Mouse (Mus musculus): ENCODE measurements around the gene Lrit3.
A peak's percentile ranks its signal among the peaks of the same experiment; 100 is the strongest.

The Lrit3 gene

DNA sequence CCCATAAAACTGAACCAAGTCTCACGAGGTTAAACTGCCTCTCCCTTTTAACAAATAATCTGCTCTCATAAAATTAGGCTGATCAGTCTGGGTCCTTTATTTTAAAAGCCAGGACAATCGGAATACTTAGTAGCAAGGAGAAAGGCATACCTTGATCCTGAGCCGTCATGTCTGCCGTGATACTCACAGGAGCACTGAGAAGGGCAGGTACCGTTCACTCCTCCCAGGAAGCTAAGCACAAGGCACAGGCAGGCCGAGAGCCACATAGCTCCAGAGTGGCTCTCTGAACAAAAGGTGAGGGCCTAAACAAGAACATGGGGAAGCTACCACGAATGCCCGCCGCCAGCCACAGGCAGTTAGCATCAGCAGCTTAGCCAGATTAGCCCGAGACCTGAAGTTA, at the start of gene Lrit3:
Lrit3 (minus strand) TSS at position 266 of the 400 bp plus-strand sequence.
- DNase-seq (ENCODE audit: low read depth) = no peak

DNA sequence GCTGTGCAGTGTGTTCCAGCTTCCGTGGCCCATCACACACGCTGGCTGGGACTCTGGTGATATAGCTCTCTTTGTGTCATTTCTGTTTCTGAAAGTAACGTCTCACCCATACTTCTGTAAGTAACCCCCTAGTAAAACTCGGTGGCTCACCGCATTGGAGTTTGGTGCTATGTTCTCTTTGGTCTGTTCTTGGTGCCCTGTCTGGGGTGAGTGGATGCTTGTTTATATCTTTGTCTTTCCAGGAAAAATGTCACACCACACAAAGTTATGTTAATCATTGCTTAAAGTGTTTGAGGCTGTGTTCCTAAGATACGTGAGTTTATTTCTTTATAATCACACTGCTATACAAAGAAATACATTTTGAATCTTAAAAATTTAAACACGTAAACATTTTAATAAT, 43.0 kb upstream of the Lrit3 start:
- DNase-seq (ENCODE audit: low read depth) = no peak

DNA sequence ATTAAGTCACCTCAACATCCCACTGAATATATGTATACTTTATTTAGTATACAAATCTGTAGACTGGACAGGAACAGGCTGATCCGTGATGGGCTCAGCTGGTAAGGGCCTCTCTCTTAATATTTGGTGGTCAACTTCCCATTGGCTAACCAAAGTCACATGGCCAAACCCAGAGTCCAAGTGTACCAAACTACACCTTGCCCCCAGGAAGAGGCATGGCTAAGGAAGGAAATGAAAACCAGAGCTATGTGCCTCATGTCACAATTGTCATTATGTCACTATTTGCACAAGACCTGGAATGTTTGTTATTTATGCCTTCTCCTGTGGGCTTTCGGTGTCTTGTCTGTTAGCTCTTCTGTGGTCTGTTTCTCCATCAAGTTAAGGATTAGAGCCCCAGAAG, 42.0 kb upstream of the Lrit3 start:
- DNase-seq (ENCODE audit: low read depth) = no peak

DNA sequence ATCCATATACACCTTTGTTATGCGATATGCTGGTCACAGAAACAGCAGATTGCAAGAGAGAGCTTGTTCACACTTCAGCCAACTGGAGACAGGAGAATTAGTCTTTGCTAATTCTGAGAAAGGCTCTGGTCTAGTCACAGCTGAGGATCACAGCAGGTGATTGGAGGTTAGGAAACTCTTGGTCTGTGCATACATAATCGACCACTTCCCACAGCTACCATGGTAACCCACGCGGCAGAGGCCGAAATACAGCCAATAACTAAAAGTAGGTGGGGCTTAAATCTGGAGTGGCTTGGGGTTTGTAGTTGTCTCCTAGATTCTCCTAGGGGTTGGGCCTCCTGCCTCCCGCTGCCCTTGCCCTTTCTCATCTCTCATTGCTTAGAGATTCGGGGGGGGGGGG, 34.2 kb upstream of the Lrit3 start:
- no peak for DNase-seq (ENCODE audit: low read depth)

DNA sequence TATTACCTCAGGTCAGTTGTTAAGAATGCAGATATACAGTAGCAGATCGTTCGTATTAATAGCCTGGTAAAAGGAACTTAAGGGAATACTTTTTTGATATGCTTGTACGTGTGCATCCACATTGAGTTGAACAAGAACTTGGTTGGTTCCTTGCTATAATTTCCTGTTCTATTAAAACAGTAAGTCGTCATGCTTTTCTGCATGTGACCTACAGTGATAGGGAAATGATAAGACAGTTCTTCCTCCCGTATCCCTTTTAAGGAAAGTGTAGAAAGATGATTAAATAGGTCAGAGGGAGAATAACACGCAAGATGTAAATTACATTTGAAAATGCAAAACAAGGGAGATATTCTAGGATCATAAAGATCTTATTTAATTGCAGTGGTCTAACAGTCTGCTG, 33.1 kb upstream of the Lrit3 start:
- DNase-seq (ENCODE audit: low read depth) = no peak

DNA sequence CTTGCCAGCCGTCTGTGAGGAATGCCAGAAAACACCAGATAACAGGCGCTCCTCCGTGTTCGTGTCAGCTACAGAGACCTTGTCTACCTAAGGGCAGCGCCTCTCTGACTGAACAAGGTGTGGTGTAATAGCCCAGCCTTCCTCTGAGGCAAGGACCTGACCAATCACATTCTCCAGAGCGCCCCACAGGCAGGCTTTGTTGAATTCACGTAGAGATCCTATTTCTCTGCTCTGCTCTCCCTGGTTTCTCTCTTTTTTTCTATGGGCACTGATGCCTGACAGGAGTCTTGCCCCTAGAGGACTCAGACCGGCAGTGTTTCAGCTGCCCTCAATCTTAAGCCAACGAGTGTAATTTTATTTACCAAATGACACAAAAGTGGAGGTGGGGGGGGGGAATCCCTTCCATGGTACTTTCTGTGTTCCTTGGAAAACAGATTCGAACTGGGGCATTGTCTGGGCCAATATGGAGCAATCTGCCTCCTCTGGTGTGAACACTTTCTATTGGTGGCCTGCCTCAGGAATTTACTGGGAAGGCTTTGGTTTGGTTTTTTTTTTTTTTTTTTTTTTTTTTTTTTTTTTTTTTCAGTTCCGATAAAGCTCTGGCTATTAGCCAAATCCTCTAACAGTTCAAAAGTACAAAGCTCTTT, 32.3 kb upstream of the Lrit3 start:
- no peak for DNase-seq (ENCODE audit: low read depth)

DNA sequence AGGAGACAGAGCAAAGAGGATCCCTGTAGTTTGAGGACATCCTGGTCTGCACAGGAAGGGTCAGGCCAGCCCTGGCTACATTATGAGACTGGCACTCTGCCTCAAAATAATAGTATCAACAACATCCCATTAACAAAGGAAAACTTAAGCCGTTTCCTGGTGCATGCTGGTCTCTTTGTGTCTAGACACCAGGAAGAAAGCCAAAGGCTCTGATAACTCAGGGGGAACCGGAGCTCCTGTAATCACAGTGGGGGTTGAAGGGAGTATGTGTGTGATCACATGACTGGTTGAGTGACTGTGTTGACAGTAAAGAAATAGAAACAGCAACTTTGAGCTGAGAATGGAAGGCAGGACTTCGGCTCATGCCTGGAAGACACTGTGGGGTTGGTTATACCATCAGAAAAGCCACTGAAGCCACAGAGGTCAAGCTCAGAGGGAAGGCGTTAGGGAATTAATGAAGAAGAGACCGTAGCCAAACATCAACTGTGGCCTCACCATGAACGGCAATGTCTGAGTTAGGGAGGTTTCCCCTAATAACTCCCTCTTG, 31.6 kb upstream of the Lrit3 start, which contains the start of gene Cfi:
Cfi (plus strand) TSS at position 497 of the 547 bp plus-strand sequence.
- no peak for DNase-seq (ENCODE audit: low read depth)

DNA sequence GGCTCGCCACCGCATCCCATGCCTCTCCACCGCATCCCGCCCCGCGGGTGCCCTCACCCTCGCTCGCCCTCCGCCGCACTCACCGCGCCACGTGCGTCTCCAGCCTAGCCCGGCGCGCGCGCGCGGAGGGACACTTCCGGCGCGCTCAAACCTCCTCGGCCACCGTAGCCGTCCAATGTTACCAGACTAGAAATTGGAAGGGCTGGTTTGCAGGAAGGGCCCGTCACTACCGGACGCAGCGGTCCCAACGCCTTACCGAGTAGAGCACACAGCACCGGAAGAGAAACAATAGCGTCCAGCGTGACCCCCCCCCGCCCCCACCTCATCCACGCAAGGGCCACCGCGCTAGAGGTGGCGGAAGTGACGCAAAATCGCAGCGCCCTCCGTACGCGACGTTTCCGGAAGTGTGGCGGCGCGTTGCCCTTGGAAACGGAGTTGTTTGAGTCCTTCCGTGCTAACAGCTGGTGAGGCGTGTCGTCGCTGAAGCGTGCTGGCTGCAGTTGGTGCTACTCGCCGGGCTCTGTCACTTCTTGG, 27.3 kb upstream of the Lrit3 start, which contains the start of gene Gar1:
Gar1 (minus strand) TSS at position 362 of the 534 bp plus-strand sequence.
- peak; percentile 87 for DNase-seq (ENCODE audit: low read depth)

DNA sequence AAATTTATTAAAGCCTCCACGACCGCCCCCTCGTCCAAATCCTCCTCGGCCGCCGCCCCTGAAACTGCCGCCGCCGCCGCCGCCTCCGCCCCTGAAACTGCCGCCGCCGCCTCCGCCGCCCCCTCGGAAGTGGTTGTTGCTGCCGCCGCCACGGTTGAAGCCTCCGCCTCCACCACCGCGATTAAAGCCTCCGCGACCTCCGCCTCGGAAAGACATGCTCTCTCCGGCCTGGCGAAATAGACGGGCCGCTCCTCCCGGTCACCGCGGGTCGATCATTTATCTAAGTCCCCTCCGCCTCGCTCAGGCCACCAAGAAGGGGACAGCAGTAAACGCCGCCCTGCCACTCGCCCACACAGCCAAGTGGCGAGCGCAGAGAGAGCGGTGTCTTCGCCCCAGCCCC, 26.8 kb upstream of the Lrit3 start:
- DNase-seq (ENCODE audit: low read depth) = no peak

DNA sequence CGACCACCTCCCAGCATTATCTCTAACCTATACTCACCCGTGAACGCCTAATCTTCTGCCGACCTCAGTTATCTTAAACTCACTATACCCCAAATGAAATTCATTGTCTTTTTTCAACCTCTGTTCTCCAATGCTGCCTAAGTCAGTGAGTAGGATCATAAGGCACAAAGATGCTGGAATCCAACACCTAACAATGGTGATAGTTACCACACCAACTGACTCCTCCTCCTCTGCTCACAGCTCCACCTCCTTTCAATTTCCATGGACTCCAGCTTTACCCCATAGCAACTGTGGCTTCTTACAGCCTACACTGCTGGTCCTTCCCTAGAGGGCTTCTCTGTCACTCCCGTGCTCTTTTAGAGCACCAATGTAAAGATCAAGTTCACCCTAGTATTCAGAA, 23.9 kb upstream of the Lrit3 start:
- no peak for DNase-seq (ENCODE audit: low read depth)

DNA sequence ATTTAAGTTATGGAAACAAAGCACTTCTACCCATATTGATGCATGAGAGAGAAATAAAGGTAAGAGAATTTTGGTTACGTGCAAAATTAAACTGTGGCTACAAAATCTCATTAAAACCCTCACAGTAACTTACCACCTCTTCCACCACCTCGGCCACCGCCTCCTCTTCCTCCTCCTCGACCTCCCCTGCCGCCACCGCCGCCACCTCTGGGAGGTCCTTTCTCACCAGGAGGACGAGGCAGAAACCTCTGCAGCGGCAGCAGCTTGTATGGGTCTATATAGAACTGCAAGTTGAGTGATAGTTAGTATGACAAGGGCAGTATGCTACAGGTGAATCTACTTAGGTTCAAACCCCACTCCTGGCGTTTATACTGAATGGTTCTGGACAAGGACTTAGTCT, 22.9 kb upstream of the Lrit3 start:
- DNase-seq (ENCODE audit: low read depth) = no peak

DNA sequence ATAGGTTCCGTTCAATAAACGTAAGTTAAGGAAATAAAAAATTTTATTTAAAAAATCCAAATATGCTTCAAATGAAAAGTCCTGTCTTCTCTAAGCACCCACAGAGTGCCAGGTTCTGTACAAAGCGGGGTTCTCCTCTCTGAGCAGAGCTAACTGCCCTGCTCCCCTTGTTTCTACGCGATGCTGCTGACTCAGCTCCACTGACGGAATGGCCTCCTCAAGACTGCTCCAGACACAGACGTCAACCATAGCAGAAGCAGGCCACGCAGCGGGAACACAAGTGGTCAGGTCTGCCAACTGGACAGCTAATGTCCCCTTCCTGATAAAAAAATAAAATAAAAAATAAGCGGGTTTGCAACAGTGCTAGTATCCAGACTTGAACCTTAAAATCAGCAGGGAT, 21.1 kb upstream of the Lrit3 start:
- DNase-seq (ENCODE audit: low read depth) = no peak

DNA sequence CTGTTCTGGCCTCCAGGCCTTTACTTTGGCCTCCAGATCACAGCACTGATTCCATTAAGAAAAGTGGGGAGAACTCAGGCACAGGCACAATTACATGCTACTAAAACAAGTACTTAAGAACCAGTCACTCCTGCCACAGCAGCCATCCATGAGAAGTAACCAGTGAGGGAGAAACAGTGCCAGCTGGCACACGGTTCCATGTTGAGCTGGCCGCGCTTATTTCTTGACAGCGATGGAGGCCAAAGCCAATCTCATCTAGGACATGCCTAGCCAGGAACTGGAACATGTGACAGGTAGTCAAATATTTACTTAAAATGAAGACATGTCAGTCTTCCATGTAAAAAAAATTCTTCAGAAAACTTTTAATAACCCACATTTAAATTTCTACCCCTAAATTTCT, 20.3 kb upstream of the Lrit3 start:
- DNase-seq (ENCODE audit: low read depth) = no peak

DNA sequence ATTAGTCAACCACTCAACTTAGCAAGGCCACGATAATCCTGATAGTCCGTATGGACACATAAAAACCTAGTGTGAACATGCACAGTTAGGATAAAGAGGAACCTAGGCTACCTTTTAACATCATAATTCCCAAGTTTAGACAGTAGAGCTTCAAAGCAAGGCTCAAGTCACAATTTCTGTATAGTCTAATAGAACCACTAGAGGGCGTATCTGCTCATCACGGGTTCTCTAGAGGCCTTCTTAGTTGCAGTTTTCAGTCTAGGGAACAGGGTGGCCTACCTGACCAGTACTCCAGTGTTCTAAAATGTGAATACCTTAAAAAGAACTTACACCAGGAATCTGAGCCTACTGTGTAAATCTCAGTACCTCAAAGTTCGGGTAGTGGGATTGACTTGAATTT, 19.5 kb upstream of the Lrit3 start:
- no peak for DNase-seq (ENCODE audit: low read depth)

DNA sequence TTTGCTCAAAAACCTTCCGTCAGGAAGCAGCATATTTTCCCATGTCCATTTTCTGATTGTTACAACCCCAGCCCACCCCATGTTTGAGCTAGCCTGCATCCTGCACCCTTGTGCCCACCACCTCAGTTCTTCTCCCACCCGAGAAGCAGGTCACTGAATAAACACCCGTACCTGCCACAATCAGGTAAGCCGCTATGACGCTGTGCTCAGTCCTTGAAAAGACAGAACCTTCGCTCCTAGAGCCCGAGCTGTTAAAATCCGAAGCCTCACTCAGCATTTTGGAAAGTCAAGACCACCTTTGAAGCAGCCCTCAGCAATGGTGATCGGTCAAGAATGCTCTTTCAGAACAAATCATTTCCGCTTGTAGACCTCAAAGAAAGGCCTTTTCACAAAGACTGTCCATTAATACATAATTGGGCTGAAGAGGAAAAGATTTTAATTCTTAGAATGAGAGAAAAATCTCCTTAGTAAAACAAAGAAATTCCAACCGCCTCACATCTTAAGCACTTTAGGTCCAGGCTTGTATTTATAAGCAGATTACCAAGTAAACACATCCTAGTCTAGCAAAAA, 18.5 kb upstream of the Lrit3 start, which contains the start of gene Rrh:
Rrh (minus strand) TSS at position 382 of the 570 bp plus-strand sequence.
- DNase-seq (ENCODE audit: low read depth) = no peak

DNA sequence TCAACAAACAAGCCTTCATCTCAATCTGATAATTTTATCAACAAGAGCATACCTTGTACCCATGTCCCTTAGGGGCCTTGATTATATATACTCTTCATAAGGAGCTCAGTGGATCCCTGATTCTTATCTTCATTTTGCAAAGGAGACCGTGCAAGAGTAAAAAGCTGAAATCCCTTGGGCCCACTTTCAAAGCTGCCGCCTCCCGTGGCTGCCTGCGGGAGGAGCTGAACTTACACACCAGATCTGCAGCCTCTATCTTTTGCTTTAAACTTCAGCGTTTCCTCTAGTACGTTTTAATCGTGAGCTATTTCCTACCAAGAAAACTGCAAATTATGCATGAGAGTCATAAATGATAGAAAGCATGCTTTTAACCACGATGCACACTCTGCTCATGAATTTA, 17.9 kb upstream of the Lrit3 start:
- DNase-seq (ENCODE audit: low read depth) = no peak

DNA sequence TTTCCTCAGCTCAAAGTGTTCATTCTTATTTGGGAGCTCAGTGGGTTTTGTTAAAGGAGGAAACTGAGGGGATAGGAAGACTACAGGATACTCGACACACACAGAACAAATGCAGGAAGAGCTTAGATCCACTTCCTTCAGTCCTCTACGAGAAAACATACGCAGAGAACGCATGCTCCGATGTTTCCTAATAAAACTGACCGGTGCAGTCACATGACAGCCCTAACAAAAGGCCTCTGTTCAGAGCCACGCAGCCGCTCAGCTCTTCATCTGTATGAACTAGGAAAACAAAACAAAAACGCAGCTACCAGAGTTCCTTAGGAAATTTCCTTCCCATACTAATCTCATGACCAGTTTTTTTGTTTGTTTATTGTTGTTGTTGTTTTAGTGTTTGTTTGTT, 17.0 kb upstream of the Lrit3 start:
- no peak for DNase-seq (ENCODE audit: low read depth)

DNA sequence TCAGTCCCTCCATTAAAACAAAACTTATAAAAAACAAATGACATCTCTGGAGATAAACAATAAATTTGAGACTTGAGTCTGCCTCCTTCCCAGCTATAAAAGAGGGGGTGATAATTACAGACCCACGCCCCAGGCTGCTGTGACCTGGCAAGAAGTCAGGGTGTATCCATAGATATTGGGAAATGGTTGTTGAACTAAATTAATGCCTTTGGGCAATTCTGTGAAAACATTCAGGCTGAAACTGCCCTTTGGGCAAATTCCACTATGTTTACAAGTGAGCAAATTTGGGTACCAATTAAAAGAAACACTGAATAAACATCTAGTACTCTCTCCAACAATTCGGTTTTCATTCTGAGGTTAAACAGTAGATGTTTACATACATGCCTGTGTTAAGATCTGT, 4.8 kb downstream of the Lrit3 start:
- DNase-seq (ENCODE audit: low read depth) = no peak

DNA sequence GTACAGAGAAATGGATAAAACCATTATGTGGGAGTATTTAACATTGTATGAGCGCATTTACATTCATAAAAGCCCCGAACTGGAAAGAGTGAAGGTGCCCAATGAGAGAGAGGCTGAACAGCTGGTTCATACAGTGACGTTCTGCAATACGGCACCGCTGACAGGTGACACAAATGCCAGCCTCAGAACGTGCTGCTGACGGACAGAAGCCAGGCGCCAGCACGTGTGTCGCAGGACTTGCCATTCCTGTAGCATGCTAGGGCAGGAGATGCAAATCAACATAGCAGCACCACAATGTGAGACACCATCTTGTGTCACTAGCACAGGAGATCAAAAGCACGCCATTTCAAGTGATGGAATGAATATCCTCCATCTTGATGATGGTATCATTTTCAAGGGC, 5.3 kb downstream of the Lrit3 start:
- DNase-seq (ENCODE audit: low read depth) = no peak

DNA sequence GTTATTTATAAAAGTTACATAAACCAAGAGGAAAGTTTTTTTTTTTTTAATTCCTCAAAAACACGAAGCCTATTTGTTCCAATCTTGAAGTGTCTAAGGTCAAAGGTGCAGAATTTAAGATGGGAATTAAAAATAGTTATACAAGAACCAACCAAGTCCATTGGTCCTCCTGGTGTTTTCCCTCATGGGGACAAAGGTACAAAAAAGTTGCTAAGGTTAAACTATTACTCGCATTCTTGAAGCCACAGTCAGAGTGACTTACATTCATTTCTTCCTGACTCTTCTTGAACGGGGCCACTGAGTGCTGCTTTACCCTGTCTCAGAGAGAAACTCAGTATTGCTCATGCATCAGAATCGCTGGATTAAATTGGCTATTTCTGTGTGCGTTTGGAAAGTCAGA, 6.5 kb downstream of the Lrit3 start:
- DNase-seq (ENCODE audit: low read depth) = no peak

DNA sequence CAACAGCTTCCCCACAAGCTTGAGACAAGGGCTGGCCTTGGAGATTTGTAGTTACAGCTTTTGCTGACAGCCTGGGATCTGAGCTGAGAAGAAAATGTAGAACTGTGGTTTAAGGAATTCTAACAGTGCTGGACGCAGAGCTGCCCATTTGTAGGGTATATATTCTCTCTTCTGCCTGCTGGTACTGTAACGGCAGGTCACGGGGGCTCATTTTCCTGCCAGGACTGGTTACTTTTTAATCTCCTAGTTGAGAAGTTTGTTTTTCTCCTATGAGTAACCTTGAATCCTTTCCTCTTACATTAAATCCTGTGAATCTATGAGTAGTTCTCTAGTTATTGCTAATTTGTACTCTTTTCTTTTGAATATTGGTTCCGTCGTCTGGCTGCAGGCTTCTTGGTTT, 10.0 kb downstream of the Lrit3 start:
- no peak for DNase-seq (ENCODE audit: low read depth)

DNA sequence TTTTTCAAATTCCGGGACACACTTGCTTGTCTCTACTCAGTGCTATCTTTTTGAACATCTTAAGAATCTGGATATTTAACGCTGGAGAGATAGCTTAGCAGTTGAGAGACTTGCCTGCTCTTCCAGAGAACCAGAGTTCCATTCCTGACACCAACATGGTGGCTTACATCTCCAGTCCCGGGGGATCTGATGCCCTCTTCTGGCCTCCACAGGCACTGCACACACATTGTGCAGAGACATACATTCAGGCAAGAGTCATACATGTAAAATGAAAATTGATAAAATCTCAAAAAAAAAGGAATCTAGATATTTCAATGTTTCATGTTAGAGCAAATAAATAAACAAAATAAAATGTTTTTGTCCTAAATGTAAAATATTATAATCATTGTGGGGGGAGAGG, 21.1 kb downstream of the Lrit3 start:
- DNase-seq (ENCODE audit: low read depth) = no peak

DNA sequence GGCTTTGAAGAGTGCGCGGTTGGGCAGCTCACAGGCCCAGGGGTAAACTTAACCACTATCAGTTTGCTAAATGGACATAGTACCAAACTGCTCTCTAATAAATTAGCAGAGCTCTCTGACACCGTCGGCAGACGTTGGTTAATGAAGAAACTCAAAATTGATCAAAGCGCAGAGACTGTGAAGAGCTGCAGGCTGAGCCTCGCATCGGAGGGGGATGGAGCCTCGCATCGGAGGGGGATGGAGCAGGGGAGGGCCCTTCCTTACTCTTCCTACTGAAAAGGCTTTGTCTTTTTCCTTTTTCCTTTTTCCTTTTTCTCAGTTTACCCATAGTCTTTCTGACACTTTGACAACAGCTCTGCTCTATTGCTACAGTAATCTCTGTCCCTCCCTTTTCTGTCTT, 22.4 kb downstream of the Lrit3 start:
- DNase-seq (ENCODE audit: low read depth) = no peak

DNA sequence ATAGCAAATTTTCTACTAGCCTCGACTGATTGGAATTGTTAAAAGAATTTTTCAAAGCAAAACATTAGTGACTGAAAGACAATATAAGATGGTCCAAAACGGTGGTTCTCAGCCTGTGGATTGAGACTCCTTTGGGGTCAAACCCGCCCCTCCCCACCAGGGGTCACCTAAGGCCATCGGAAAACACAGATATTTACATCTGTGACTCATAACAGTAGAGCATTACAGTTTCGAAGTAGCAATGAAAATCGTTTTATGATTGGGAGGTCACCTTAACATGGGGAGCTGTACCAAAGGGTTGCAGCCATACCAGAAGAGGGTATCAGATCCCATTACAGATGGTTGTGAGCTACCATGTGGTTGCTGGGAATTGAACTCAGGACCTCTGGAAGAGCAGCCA, 32.6 kb downstream of the Lrit3 start:
- DNase-seq (ENCODE audit: low read depth) = no peak

Data from fibroblast of lung, adult 2 months (primary cell).